Mouse (Mus musculus) right cerebral cortex, postnatal 10 days (tissue): ENCODE data around the gene Rps28.

ENCODE experiments used
- DNase-seq, 2 experiments: peaks; one replicate each; pipeline ENCODE4 v3.0.0; 2021; ENCODE audit warnings: low spot score in 2 of 2

The Rps28 gene

GRCm38 (mm10) chr17:33773871-33774572 is 50.3 kb downstream of the Rps28 start:
- no peak for DNase-seq

GRCm38 (mm10) chr17:33773426-33773825 is 50.9 kb downstream of the Rps28 start:
- no peak for DNase-seq

GRCm38 (mm10) chr17:33771617-33772016 is 52.7 kb downstream of the Rps28 start:
- DNase-seq = no peak
